Mouse (Mus musculus): ENCODE data around the gene Ier2.
"Not testable (repeated sequence)": the region's sequence is repeated elsewhere in the genome, so short reads cannot be mapped to it uniquely, and the experiment has no call there.

The Ier2 gene

GRCm38 (mm10) chr8:84637946-84638554 is 24.6 kb downstream of the Ier2 start:
- DNase-seq, result no peak

DNA sequence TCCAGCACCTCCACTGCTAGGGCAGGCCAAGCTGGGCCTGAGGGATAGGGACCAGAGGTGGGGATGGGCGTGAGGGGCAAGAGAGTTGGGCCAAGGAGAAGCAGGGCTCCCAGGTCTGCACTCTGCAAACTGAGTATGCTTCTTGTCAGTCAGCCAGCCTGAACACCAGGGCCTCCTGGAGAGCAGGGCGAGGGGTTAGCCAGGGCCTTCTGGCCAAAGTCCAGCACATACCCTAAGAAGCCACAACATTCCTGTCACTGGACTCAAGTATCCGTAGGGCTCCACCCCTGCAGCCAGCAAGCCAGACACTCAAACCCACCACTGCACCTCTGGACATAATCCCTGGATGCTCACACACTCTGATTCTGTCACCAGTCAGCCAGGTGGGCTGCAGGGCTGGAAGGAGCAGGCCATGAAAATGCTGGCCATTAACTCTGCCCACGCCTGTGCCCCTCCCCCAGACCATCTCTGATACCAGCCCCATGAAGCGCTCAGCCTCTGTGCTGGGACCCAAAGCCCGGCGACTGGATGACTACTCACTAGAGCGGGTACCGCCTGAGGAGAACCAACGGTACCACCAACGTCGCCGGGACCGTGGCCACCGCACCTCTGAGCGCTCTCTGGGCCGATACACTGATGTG is 26.5 kb downstream of the Ier2 start:
- DNase-seq, result no peak

DNA sequence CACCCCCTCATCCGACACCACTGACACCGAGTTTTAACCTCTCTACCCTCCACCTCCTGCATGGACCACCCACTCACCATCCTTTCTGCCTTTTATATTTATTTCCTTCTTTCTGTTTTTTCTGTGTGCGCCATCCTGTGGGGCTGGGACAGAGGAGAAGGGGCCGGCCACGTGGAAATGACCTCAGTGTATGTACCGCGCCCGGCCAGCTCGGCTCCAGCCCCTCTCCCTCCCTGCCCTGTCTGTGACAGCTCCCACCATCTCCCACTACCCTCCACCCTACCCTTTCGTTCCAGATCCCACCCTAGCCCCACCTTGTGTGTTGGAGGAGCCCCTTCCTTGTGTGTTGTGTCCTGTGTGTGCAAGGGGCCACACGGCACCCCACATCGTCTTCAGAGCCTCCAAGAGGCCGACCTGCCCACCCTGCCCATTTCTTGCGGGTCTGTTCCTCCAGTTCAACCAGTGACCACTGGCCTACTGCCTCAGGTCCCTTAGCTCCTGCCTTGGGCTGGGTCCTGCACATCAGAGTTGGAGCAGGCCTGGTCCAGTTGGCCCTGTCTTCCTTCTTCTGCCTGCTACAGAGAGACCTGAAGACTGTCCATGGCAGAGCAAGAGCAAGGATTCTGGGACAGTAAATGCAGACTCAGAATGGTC is 27.1 kb downstream of the Ier2 start:
- no peak for DNase-seq

- DNase-seq, result no peak
Observed at GRCm38 (mm10) chr8:84634849-84635304, 27.8 kb downstream of the Ier2 start.

DNA sequence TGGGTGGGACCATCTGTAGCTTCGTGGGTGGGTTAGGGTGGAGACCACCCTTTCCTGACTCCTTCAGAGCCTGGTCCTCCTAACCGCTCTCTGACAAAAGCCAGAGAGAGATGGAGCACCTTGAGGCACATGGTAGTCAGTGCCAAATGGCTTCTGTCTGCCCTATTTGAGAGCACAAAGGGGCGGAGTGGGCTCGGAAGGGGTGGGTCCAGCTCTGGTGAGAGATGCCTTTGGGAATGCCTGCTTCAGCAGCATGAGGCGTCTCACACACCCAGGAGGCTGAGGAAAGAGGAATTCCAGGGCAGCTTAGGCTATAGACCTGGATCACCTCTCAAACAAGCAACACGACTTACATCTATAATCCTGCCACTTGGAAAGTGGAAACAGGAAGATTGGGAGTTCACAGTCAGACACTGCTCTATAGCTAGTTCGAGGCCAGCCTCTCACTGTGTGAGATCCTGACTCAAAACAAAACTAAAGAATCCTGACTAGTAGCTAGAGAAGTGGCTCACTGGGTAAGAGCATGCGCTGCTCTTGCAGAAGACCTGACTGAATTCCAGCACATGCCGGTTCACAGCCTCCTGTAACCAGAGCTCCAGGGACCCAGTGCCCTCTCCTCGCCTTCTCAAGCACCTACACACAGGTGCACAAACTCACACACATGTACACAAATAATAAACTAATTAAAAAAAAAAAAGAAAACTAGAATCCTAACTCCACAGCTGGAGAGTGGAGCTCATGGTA is 28.6 kb downstream of the Ier2 start:
- DNase-seq, result no peak

GRCm38 (mm10) chr8:84631813-84632212 is 30.8 kb downstream of the Ier2 start:
- no peak for DNase-seq

- DNase-seq, result no peak
Observed at GRCm38 (mm10) chr8:84630145-84630544, 32.5 kb downstream of the Ier2 start.

- DNase-seq, result no peak
Observed at GRCm38 (mm10) chr8:84629586-84629985, 33.1 kb downstream of the Ier2 start.

DNA sequence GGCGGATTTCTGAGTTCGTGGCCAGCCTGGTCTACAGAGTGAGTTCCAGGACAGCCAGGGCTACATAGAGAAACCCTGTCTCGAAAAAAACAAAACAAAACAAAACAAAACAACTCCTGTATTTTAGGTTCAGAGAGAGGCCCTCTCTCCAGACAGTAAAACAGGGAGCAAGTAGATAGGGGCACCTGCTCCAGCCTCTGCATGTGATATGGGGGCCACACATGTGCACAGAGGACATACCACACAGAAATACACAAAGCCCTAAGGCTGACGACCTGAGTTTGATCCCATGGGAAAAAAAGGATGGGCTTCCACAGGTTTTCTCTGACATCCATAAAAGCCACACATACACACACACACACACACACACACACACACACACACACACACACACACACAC is 39.2 kb downstream of the Ier2 start:
- not testable (repeated sequence) for DNase-seq

GRCm38 (mm10) chr8:84621102-84621625 is 41.5 kb downstream of the Ier2 start:
- DNase-seq, result no peak

GRCm38 (mm10) chr8:84617005-84617404 is 45.6 kb downstream of the Ier2 start:
- no peak for DNase-seq

DNA sequence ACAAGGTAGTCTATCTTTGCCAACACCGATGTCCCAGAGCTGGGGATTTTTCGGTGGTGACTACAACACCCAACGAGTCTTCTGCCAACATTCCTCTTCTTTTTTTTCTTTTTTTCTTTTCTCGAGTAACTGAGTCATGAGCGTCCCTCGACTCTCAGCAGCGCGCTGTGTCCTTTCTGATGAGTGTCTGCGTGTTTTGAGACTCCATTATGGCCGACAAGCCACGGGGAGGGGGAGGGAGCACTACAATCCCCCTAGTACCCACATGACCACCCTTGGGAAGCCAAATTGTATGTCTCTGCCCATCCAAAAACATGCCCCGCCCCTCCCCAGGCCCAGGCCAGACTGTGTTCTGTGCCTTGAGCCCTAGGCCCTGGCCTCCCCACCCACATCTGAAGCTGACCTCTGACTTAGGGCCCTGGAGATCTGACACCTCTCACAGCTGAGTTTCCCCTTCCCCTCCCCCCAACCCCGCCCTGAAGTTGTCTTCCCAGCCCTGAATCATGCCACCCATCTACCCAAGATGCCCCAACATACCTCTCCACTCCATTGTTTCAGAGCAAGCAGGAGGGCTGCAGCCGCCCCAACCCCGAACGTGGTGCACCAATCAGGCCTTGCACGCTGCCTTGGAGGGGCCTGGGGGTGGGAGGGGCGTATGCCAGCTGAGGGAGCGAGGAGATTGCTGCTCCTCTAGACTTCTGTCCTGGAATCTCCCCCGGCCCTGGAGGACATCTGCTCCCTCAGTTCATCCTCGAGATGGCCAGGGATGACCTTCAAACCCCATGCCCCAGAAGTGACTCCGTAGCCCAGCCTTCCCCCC is 46.8 kb downstream of the Ier2 start:
- DNase-seq, result no peak

DNA sequence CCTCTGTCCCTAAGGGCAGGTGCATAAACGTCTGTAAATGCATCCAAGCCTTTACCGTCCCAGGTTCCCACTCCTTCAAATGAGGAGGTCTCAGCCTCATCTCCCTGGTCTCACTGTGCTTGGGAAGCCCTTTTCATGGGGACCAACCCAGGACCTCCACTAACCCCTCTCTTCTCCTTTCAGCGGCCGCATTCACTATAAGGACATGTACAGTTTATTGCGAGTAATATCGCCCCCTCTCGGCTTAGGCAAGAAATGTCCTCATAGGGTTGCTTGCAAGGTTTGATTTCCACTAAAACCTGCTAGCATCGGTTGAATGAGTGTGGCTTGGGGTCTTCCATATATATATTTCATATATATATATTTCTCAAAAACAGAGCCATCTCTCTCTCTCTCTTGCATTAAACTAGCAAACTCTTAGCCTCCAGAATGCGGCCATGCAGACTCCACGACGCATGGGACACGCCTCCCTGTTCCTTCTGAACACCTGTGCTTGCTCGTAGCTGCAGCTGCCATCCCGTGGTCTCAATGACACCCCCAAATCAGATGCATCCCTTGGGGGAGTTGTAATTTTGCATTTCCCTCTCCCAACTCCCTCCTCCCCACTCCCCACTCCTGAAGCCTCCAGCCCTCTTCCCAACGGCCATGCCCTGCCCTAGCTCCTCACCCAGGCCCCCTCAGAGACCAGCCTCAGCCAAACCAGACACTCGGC is 48.0 kb downstream of the Ier2 start:
- no peak for DNase-seq
